Mouse (Mus musculus) cortical plate, adult 2 months (tissue): ENCODE measurements around the gene Ankdd1b. TPM values are rescaled to one million over a fixed set of nuclear protein-coding genes. Genes with fewer than 3 reads are reported as not detected.
A peak's percentile ranks its signal among the peaks of the same experiment; 100 is the strongest.

ENCODE experiments used
- H3K27ac ChIP-seq: fragments of 200-500 bp; 2 replicates; pipeline ENCODE4 v1.5.1; 2012; ENCODE audit warnings: low read length, control low read depth, inconsistent platforms; ENCODE audit not compliant: insufficient read depth
- H3K4me1 ChIP-seq: fragments of 200-500 bp; 2 replicates; pipeline ENCODE4 v1.6.1; 2011; ENCODE audit warnings: low read length; ENCODE audit not compliant: control insufficient read depth, insufficient read depth
- H3K4me3 ChIP-seq: fragments of 200-500 bp; 2 replicates; pipeline ENCODE4 v1.5.1; 2011; ENCODE audit warnings: mild to moderate bottlenecking, low read length, control low read depth; ENCODE audit not compliant: insufficient read depth
- CTCF ChIP-seq: fragments of 200-500 bp; IDR thresholded peaks from 2 replicates; pipeline ENCODE4 v1.5.1; 2011; ENCODE audit warnings: mild to moderate bottlenecking, control low read depth, low read length; ENCODE audit not compliant: insufficient read depth; ENCODE audit errors: extremely low read depth
- POLR2A ChIP-seq: fragments of 200-500 bp; IDR thresholded peaks from 2 replicates; pipeline ENCODE4 v1.6.1; 2011; ENCODE audit warnings: mild to moderate bottlenecking, low read length, control low read depth; ENCODE audit not compliant: insufficient read depth; ENCODE audit errors: extremely low read depth
- polyA plus RNA-seq: library from polyadenylated mRNA; depleted of rRNA; stranded (reverse); fragments of >200 nt; gene quantifications from 2 replicates; pipeline ENCODE4 v1.2.3, GENCODE M21; 2012

Ankdd1b gene
- polyA plus RNA-seq, 1 experiment = 0.04 TPM

- H3K27ac ChIP-seq = no peak overlapping the region
- H3K4me3 ChIP-seq = no peak overlapping the region
- H3K4me1 ChIP-seq = no peaks in the 10 kb centered on the region
- TF ChIP-seq CTCF (no peak), POLR2A (no peak)
Observed at GRCm38 (mm10) chr13:96436921-96437320, 34.1 kb downstream of the Ankdd1b start.

- H3K4me1 ChIP-seq = no peaks in the 10 kb centered on the region
- no peak overlapping the region for H3K4me3 ChIP-seq
- TF ChIP-seq POLR2A = no peak
- TF ChIP-seq CTCF = no peak
- no peak overlapping the region for H3K27ac ChIP-seq
Observed at GRCm38 (mm10) chr13:96435793-96436192, 35.2 kb downstream of the Ankdd1b start.

- Histone ChIP-seq H3K4me1 (no peaks in the 10 kb centered on the region), H3K4me3 (no peak overlapping the region), H3K27ac (no peak overlapping the region)
- TF ChIP-seq POLR2A (no peak), CTCF (no peak)
Observed at GRCm38 (mm10) chr13:96434899-96435331, 36.1 kb downstream of the Ankdd1b start.

- Histone ChIP-seq H3K4me1 (no peaks in the 10 kb centered on the region), H3K27ac (no peak overlapping the region), H3K4me3 (no peak overlapping the region)
- TF ChIP-seq POLR2A (no peak), CTCF (no peak)
Observed at GRCm38 (mm10) chr13:96433648-96434190, 37.3 kb downstream of the Ankdd1b start.

GRCm38 (mm10) chr13:96433041-96433440 is 38.0 kb downstream of the Ankdd1b start:
- TF ChIP-seq CTCF (no peak), POLR2A (no peak)
- no peak overlapping the region for H3K4me3 ChIP-seq
- no peak overlapping the region for H3K27ac ChIP-seq
- no peaks in the 10 kb centered on the region for H3K4me1 ChIP-seq

GRCm38 (mm10) chr13:96432376-96432811 is 38.6 kb downstream of the Ankdd1b start:
- no peak for TF ChIP-seq POLR2A
- no peak for TF ChIP-seq CTCF
- H3K4me1 ChIP-seq = peaks cover 3% of the 10 kb centered on the region; the same call in 1 of the 2 replicates
- H3K27ac ChIP-seq = no peak overlapping the region
- H3K4me3 ChIP-seq = no peak overlapping the region

GRCm38 (mm10) chr13:96431595-96432156 is 39.3 kb downstream of the Ankdd1b start:
- peaks cover 3% of the 10 kb centered on the region; the same call in 1 of the 2 replicates for H3K4me1 ChIP-seq
- no peak overlapping the region for H3K27ac ChIP-seq
- TF ChIP-seq POLR2A = no peak
- TF ChIP-seq CTCF = peak; percentile 89
- H3K4me3 ChIP-seq = no peak overlapping the region

- peaks cover 3% of the 10 kb centered on the region; the same call in 1 of the 2 replicates for H3K4me1 ChIP-seq
- no peak overlapping the region for H3K27ac ChIP-seq
- TF ChIP-seq CTCF = no peak
- no peak overlapping the region for H3K4me3 ChIP-seq
Observed at GRCm38 (mm10) chr13:96428531-96428930, 42.5 kb downstream of the Ankdd1b start.

GRCm38 (mm10) chr13:96426044-96426443 is 45.0 kb downstream of the Ankdd1b start:
- H3K4me3 ChIP-seq = no peak overlapping the region
- peaks cover 3% of the 10 kb centered on the region; the same call in 1 of the 2 replicates for H3K4me1 ChIP-seq
- no peak for TF ChIP-seq POLR2A
- no peak for TF ChIP-seq CTCF
- H3K27ac ChIP-seq = no peak overlapping the region
